Mouse (Mus musculus): ENCODE results near the gene Rgs9. TPM values are rescaled to one million over a fixed set of nuclear protein-coding genes. Genes with fewer than 3 reads are reported as not detected.
"Not testable (repeated sequence)": the region's sequence is repeated elsewhere in the genome, so short reads cannot be mapped to it uniquely, and the experiment has no call there.

The Rgs9 gene
- polyA plus RNA-seq, 1 experiment: 2.9 TPM

- WGBS: 12% methylated on average over 20 of the region's 20 CpGs
- Histone ChIP-seq H3K4me1 (ENCODE audit: control insufficient read depth, insufficient read depth, insufficient read length, low read length) (peaks cover 2% of the 10 kb centered on the region; the same call in 1 of the 2 replicates), H3K27ac (ENCODE audit: insufficient read depth, low read depth, low read length) (no peak overlapping the region), H3K36me3 (ENCODE audit: control insufficient read depth, insufficient read depth, low read length) (no peaks in the 10 kb centered on the region), H3K27me3 (ENCODE audit: control insufficient read depth, insufficient read depth, low read length) (no peaks in the 10 kb centered on the region), H3K4me3 (ENCODE audit: low read depth, low read length) (peak overlapping the region; percentile 73)
- no peak for TF ChIP-seq CTCF (IDR thresholded peaks at IDR 0.05; ENCODE audit: extremely low read depth, insufficient read length, insufficient replicate concordance, low read depth, low read length)
- peak; percentile 82 for TF ChIP-seq POLR2A (IDR thresholded peaks at IDR 0.05; ENCODE audit: low read depth, low read length)
These were observed 14.1 kb upstream of the Rgs9 start for GRCm38 (mm10) chr11:109311885-109312605.

DNA sequence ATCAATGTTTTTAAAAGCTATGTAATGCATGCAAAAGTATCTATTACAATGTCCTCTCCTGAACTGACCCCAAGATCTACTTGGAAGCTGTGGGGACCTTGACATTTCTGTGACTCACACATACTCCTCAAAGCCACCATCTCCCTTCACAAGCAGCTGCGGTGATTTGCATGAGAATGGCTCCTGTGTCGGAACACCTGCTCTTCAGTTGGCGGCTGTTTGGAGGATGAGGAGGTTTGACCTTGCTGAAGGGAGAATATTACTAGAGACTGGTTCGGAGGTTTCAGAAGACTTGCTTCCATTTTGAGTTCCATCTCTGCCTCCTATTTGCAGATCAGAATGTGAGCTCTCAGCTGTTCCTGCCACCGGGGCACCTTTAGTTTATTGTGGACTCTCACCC lies 7.8 kb upstream of the Rgs9 start:
- Histone ChIP-seq H3K27ac (ENCODE audit: insufficient read depth, low read depth, low read length) (no peak overlapping the region), H3K4me3 (ENCODE audit: low read depth, low read length) (no peak overlapping the region), H3K36me3 (ENCODE audit: control insufficient read depth, insufficient read depth, low read length) (no peaks in the 10 kb centered on the region), H3K27me3 (ENCODE audit: control insufficient read depth, insufficient read depth, low read length) (no peaks in the 10 kb centered on the region), H3K4me1 (ENCODE audit: control insufficient read depth, insufficient read depth, insufficient read length, low read length) (no peaks in the 10 kb centered on the region)
- WGBS: 76% methylated on average over 5 of the region's 5 CpGs
- TF ChIP-seq CTCF (IDR thresholded peaks at IDR 0.05; ENCODE audit: extremely low read depth, insufficient read length, insufficient replicate concordance, low read depth, low read length): no peak
- no peak for TF ChIP-seq POLR2A (IDR thresholded peaks at IDR 0.05; ENCODE audit: low read depth, low read length)

GRCm38 (mm10) chr11:109302338-109302737 lies 4.4 kb upstream of the Rgs9 start:
- H3K27me3 ChIP-seq (ENCODE audit: control insufficient read depth, insufficient read depth, low read length): no peaks in the 10 kb centered on the region
- 36% methylated on average over 4 of the region's 4 CpGs for WGBS
- no peaks in the 10 kb centered on the region for H3K36me3 ChIP-seq (ENCODE audit: control insufficient read depth, insufficient read depth, low read length)
- TF ChIP-seq CTCF (IDR thresholded peaks at IDR 0.05; ENCODE audit: extremely low read depth, insufficient read length, insufficient replicate concordance, low read depth, low read length) (no peak), POLR2A (IDR thresholded peaks at IDR 0.05; ENCODE audit: low read depth, low read length) (no peak)
- no peaks in the 10 kb centered on the region; the same call in 1 of the 2 replicates for H3K4me1 ChIP-seq (ENCODE audit: control insufficient read depth, insufficient read depth, insufficient read length, low read length)
- H3K4me3 ChIP-seq (ENCODE audit: low read depth, low read length): no peak overlapping the region
- H3K27ac ChIP-seq (ENCODE audit: insufficient read depth, low read depth, low read length): no peak overlapping the region

DNA sequence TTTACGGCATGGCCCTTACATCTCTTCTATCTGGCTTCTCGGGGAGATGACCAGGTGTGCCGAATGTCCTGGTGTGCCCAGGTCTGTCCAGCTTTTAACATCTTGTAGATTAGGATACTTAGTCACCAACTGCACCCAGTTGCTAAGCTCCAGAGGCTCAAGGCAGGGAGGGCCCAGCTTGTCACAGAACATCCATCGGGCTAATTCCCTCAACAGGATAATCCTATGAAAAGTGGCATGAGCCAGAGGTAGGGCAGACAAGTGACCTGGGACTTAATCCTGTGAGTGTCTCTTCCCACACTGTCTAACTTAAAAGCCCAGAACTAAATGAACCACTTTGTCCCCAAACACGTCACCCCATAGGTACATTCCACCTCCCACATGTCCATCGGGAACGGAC lies 898 bp downstream of the Rgs9 start:
- no peak for TF ChIP-seq POLR2A (IDR thresholded peaks at IDR 0.05; ENCODE audit: low read depth, low read length)
- Histone ChIP-seq H3K4me3 (ENCODE audit: low read depth, low read length) (no peak overlapping the region), H3K36me3 (ENCODE audit: control insufficient read depth, insufficient read depth, low read length) (no peaks in the 10 kb centered on the region), H3K27me3 (ENCODE audit: control insufficient read depth, insufficient read depth, low read length) (no peaks in the 10 kb centered on the region), H3K27ac (ENCODE audit: insufficient read depth, low read depth, low read length) (no peak overlapping the region), H3K4me1 (ENCODE audit: control insufficient read depth, insufficient read depth, insufficient read length, low read length) (no peaks in the 10 kb centered on the region; the same call in 1 of the 2 replicates)
- WGBS: 88% methylated on average over 7 of the region's 7 CpGs

GRCm38 (mm10) chr11:109292056-109292455 lies 5.9 kb downstream of the Rgs9 start:
- Histone ChIP-seq H3K27me3 (ENCODE audit: control insufficient read depth, insufficient read depth, low read length) (no peaks in the 10 kb centered on the region), H3K27ac (ENCODE audit: insufficient read depth, low read depth, low read length) (no peak overlapping the region), H3K36me3 (ENCODE audit: control insufficient read depth, insufficient read depth, low read length) (no peaks in the 10 kb centered on the region), H3K4me1 (ENCODE audit: control insufficient read depth, insufficient read depth, insufficient read length, low read length) (no peaks in the 10 kb centered on the region), H3K4me3 (ENCODE audit: low read depth, low read length) (no peak overlapping the region)
- 40% methylated on average over 3 of the region's 3 CpGs for WGBS
- no peak for TF ChIP-seq CTCF (IDR thresholded peaks at IDR 0.05; ENCODE audit: extremely low read depth, insufficient read length, insufficient replicate concordance, low read depth, low read length)
- TF ChIP-seq POLR2A (IDR thresholded peaks at IDR 0.05; ENCODE audit: low read depth, low read length): no peak

GRCm38 (mm10) chr11:109289378-109289777 lies 8.6 kb downstream of the Rgs9 start:
- not testable (repeated sequence) for H3K36me3 ChIP-seq (ENCODE audit: control insufficient read depth, insufficient read depth, low read length); H3K27ac ChIP-seq (ENCODE audit: insufficient read depth, low read depth, low read length); H3K4me1 ChIP-seq (ENCODE audit: control insufficient read depth, insufficient read depth, insufficient read length, low read length); H3K4me3 ChIP-seq (ENCODE audit: low read depth, low read length); H3K27me3 ChIP-seq (ENCODE audit: control insufficient read depth, insufficient read depth, low read length)
- 88% methylated on average over 9 of the region's 9 CpGs for WGBS

DNA sequence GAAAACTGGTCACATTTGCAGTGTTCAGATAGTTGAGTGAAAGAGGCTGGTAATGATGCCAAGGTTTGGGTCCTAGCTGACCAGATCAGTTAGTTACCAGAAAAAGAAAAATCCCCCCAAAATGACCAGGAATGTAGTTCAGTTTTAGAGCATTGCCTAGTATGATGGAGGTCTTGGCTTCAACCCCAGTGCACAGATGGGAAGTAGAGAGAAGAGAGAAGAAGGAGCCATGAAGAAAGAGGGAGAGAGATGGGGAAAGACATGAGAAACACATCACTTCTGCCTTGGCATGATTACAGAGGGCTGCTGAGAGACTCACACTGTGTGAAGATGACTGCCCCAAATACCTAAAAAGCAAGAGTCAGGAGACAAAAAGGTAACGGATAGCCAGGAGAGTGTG lies 13.1 kb downstream of the Rgs9 start:
- Histone ChIP-seq H3K36me3 (ENCODE audit: control insufficient read depth, insufficient read depth, low read length) (no peaks in the 10 kb centered on the region), H3K27ac (ENCODE audit: insufficient read depth, low read depth, low read length) (no peak overlapping the region), H3K4me3 (ENCODE audit: low read depth, low read length) (no peak overlapping the region), H3K27me3 (ENCODE audit: control insufficient read depth, insufficient read depth, low read length) (no peaks in the 10 kb centered on the region), H3K4me1 (ENCODE audit: control insufficient read depth, insufficient read depth, insufficient read length, low read length) (no peaks in the 10 kb centered on the region)
- TF ChIP-seq POLR2A (IDR thresholded peaks at IDR 0.05; ENCODE audit: low read depth, low read length): no peak
- TF ChIP-seq CTCF (IDR thresholded peaks at IDR 0.05; ENCODE audit: extremely low read depth, insufficient read length, insufficient replicate concordance, low read depth, low read length): no peak
- WGBS: 78% methylated on average over 1 of the region's 1 CpGs

Data from small intestine, adult 2 months (tissue).